Mouse (Mus musculus) hindbrain, embryonic 10.5 days (tissue): Measurements from ENCODE around the gene Pdzd7. TPM values are rescaled to one million over a fixed set of nuclear protein-coding genes. Genes with fewer than 3 reads are reported as not detected.

Experiments
- DNase-seq: peaks from one replicate; pipeline ENCODE4 v3.0.0-alpha.2; 2017; ENCODE audit warnings: low spot score
- H3K27ac ChIP-seq: fragments of 300-500 bp; sonication (generic); 2 replicates; pipeline ENCODE4 v1.5.1; 2016; ENCODE audit warnings: mild to moderate bottlenecking, moderate library complexity
- H3K27me3 ChIP-seq: fragments of 300-500 bp; sonication (generic); 2 replicates; pipeline ENCODE4 v1.6.1; 2016; ENCODE audit warnings: mild to moderate bottlenecking; ENCODE audit not compliant: poor library complexity, insufficient read depth, severe bottlenecking
- H3K36me3 ChIP-seq: fragments of 300-500 bp; sonication (generic); 2 replicates; pipeline ENCODE4 v1.6.1; 2016; ENCODE audit warnings: mild to moderate bottlenecking, moderate library complexity
- H3K4me1 ChIP-seq: fragments of 300-500 bp; sonication (generic); replicated peaks from 2 replicates; pipeline ENCODE4 v1.6.1; 2016; ENCODE audit warnings: mild to moderate bottlenecking
- H3K4me3 ChIP-seq: fragments of 300-500 bp; sonication (generic); 2 replicates; pipeline ENCODE4 v1.5.1; 2016; ENCODE audit warnings: mild to moderate bottlenecking, moderate library complexity
- H3K9me3 ChIP-seq: fragments of 300-500 bp; sonication (generic); 2 replicates; pipeline ENCODE4 v1.6.1; 2016; ENCODE audit warnings: mild to moderate bottlenecking, moderate library complexity
- WGBS: fragments of 180-500 bp; shearing (Covaris S2); methylation state at CpG from one replicate; pipeline ENCODE4 v1.1.7; 2016; 5-methylcytosine and 5-hydroxymethylcytosine counted together
- polyA plus RNA-seq: library from polyadenylated mRNA; unstranded; fragments of >200 nt; fragmentation: Nextera tagmentation; extraction: Ambion mirVana; gene quantifications from 2 replicates; pipeline ENCODE4 v1.2.1, GENCODE M21; 2016

Gene Pdzd7
- polyA plus RNA-seq, 1 experiment from 2014 or later = 0.26 TPM

DNA sequence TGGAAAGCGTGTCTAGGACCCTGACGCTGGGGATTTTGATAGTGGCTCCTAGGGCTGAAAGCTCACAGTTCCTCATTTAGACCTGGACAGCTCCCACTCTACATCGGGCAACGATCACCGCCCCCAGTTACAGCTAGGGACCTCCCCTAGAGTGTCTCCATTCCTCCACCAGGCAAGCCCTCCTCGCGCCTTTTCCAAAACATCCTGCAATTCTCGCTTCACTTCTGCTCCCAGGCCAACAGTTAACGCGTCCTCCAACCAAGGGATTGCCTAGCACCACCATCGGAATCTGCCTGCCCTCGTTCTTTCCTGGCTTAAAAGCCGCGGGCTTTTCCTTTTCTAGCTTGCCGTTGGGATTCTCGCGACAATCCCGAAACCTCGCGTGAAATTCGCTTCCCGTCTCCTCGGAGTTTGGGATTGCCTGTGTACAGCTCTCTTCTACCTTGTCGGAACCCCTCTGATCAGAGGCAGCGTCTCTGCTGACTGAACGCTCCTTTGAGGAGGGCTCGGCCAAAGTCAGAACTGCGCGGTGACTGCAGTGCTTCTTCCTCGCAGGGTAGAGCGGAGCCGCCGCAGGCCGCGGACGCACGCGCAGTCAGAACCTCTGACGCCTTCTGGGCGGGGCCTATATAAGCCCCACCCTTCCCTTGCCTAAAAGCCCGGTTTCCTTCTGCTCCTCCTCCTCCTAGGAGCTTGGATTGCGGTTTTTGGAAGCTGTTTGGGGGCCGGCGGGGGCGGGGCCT lies 29.2 kb upstream of the Pdzd7 start, which contains the start of gene Kazald1:
Gene Kazald1 (plus strand): TSS at position 662 of the 743 bp plus-strand sequence.
- H3K27me3 ChIP-seq = peaks cover 85% of the 10 kb centered on the region
- peak; percentile 94 for DNase-seq
- no peaks in the 10 kb centered on the region for H3K36me3 ChIP-seq
- H3K4me3 ChIP-seq = peak within 1 kb of the TSS; percentile 72
- H3K27ac ChIP-seq = peak within 1 kb of the TSS; percentile 91
- H3K9me3 ChIP-seq = no peaks in the 10 kb centered on the region
- peaks cover 47% of the 10 kb centered on the region for H3K4me1 ChIP-seq
- under 1% methylated on average over 45 of the region's 45 CpGs for WGBS

DNA sequence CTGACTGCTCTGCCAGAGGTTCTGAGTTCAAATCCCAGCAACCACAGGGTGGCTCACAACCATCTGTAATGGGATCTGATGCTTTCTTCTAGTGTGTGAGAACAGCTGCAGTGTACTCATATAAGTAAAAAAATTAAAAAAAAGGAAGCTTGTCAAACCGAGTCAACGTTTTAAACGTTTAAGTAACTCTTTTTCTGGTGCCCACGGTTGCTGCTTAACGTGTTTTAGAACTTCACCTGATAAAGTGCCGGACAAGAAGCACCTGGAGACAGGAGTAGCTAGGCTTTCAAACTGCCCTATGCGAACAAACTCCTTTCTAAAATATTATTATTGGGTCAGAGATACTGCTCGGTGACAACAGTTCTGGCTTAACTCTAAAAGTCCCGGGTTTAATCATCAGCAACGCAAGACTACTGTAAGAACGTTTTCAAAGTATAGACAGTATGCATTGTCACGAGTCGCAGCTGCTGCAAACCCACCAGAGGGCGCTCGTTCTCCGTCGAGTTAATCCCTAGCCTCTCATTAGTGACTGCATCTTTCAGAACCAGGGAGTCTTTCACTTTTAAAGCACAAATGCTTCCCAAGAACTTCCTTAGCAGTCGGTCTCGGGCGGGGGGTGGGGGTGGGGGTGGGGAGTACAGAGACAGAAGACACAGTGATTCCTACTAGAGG lies 28.5 kb upstream of the Pdzd7 start:
- Histone ChIP-seq H3K4me3 (peak overlapping the region; percentile 72), H3K36me3 (no peaks in the 10 kb centered on the region), H3K4me1 (peaks cover 41% of the 10 kb centered on the region), H3K27me3 (peaks cover 84% of the 10 kb centered on the region), H3K9me3 (no peaks in the 10 kb centered on the region), H3K27ac (peak overlapping the region; percentile 91)
- 10% methylated on average over 20 of the region's 20 CpGs for WGBS
- DNase-seq = peak; percentile 84

DNA sequence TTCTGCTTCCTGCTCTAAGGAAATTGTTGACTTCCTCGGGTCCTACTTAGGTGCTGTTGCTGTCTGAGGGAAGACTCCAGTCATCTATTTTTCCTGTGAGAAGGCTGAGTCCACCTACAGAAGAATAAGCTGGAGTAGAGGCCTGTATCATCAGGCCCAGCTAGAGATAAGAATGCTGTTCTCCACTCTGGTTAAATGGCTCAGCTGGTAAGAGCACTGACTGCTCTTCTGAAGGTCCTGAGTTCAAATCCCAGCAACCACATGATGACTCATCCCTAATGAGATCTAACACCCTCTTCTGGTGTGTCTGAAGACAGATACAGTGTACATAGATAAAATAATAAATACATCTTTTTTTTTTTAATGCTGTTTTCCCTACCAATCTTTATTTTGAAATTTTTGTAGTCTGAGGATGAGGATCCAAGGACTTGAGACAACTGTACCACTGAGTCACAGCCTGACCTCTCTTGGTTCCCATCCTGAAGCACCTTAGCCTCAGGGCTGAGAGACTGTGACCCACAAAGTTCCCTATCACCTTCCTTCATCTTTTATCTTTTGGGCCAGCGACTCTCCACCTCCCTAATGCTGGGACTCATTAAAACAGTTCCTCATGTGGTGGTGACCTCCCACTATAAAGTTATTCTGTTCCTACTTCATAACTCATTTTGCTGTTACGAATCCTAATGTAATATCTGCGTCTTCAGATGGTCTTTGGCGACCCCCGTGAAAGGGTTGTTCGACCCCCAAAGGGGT lies 22.4 kb upstream of the Pdzd7 start:
- no peak overlapping the region for H3K4me3 ChIP-seq
- H3K27ac ChIP-seq = no peak overlapping the region
- H3K9me3 ChIP-seq = no peaks in the 10 kb centered on the region
- WGBS = 81% methylated on average over 7 of the region's 7 CpGs
- H3K36me3 ChIP-seq = no peaks in the 10 kb centered on the region
- peaks cover 18% of the 10 kb centered on the region for H3K4me1 ChIP-seq
- peaks cover 91% of the 10 kb centered on the region for H3K27me3 ChIP-seq
- no peak for DNase-seq

GRCm38 (mm10) chr19:45067170-45067569 lies 21.7 kb upstream of the Pdzd7 start:
- WGBS = 26% methylated on average over 17 of the region's 17 CpGs
- no peak for DNase-seq
- Histone ChIP-seq H3K27me3 (peaks cover 91% of the 10 kb centered on the region), H3K4me1 (peaks cover 18% of the 10 kb centered on the region), H3K4me3 (no peak overlapping the region), H3K27ac (no peak overlapping the region), H3K9me3 (no peaks in the 10 kb centered on the region), H3K36me3 (no peaks in the 10 kb centered on the region)

DNA sequence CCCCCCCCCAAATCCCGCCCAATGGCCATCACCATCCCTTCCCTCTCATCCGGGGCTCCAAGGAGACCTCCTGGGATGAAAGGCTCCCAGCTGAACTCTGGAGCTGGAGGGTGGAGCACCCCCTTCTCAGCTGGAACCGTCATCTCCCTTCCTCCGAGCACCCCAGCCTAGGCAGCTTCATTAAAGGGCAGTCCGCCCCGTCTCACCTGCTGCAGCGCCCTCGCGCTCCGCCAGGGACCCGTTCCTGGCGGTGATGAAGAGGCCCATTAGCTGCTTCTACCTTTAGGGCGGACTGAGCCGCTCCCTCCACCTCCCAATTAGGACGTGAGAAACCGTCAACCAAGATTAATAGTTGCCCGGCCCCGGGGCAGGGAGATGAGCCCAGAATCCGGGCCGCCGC lies 19.7 kb upstream of the Pdzd7 start:
- Histone ChIP-seq H3K27me3 (peaks cover 72% of the 10 kb centered on the region), H3K4me1 (peaks cover 18% of the 10 kb centered on the region), H3K27ac (no peak overlapping the region), H3K4me3 (no peak overlapping the region), H3K36me3 (no peaks in the 10 kb centered on the region), H3K9me3 (no peaks in the 10 kb centered on the region)
- no peak for DNase-seq
- 5% methylated on average over 21 of the region's 21 CpGs for WGBS

DNA sequence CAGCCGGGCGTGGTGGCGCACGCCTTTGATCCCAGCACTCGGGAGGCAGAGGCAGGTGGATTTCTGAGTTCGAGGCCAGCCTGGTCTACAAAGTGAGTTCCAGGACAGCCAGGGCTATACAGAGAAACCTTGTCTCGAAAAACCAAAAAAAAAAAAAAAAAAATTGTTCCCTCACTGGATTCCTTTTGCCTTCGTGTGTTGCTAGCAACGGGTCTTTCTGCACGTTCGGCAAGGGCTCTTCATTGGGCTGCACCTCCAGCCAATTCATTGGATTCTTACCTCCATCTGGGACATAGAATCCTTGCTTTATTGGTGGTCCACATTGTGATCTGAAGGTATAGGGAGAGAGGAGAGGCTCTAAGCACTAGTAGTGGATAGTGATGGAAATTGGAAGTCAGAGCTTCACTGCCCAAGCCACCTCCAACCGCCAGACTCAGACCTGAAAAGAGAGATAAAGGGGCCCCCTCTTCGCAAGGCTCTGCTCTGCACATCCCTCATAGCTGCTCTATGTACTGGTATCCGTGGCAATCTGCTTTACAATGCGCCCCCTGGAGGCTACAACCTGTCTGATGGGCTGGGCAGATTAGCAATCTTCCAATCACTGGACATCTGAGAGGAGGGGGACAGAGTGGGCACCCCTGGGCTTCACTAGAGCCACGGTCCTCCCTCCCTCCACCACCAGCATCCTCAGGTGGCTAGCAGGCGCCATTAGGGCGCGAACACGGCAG lies 18.2 kb upstream of the Pdzd7 start:
- Histone ChIP-seq H3K27ac (no peak overlapping the region), H3K9me3 (no peaks in the 10 kb centered on the region), H3K4me3 (peak overlapping the region; percentile 18), H3K27me3 (peaks cover 59% of the 10 kb centered on the region), H3K4me1 (peaks cover 24% of the 10 kb centered on the region), H3K36me3 (no peaks in the 10 kb centered on the region)
- 45% methylated on average over 20 of the region's 20 CpGs for WGBS
- peak; percentile 67 for DNase-seq

DNA sequence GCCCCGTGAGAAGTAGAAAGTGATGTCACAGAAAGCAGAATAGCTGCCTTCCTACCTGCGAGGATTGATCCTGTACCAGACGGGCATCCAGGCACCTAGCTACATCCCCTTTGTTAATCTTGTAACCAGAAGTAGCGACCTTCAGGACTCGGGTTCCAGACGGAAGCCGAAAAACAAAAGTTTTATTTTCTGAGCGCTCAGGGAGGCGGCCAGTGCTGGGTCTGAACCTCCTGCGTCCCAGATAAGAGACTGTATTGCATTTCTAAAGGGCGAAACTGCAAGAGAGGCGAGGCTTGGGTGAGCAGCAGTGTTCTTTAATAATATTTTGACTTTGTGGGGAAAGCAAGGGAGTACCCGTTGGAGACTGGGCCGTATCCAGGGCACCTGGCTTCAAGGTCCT lies 13.3 kb upstream of the Pdzd7 start:
- 1% methylated on average over 14 of the region's 14 CpGs for WGBS

GRCm38 (mm10) chr19:45058113-45058839 lies 12.8 kb upstream of the Pdzd7 start:
- WGBS = under 1% methylated on average over 34 of the region's 34 CpGs

More for the DNA sequence above, 13.3 kb upstream of the Pdzd7 start:
- H3K9me3 ChIP-seq = no peaks in the 10 kb centered on the region
- peak overlapping the region; percentile 96 for H3K27ac ChIP-seq
- H3K27me3 ChIP-seq = peaks cover 17% of the 10 kb centered on the region
- 0 out of 2 replicates have a peak, but pooled peaks cover 5% of the 10 kb centered on the region for H3K36me3 ChIP-seq
- H3K4me1 ChIP-seq = peaks cover 33% of the 10 kb centered on the region
- H3K4me3 ChIP-seq = peak overlapping the region; percentile 72
- DNase-seq = no peak

DNA sequence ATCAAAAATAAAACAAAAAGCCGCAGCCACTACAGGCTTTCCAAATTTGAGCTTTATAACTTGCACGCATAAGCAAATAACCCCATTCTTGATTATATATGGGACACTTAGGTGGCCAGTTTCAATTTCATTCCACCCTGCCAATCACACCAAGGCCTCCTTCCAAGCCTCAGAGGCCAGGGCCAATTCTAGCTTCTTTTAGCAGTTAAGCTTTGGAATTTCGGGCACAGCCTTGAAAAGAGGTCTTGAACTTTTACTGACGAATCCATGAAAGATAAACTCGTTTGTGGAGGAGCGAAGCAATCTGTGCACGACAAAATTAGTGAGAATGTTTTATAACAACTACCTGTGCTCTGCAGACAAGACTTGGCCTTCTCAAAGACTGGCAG lies 12.2 kb upstream of the Pdzd7 start:
- no peak for DNase-seq
- WGBS = 51% methylated on average over 7 of the region's 7 CpGs
- H3K27me3 ChIP-seq = peaks cover 11% of the 10 kb centered on the region; the same call in 1 of the 2 replicates
- H3K36me3 ChIP-seq = peaks cover 11% of the 10 kb centered on the region; the same call in 1 of the 2 replicates
- H3K4me1 ChIP-seq = peaks cover 31% of the 10 kb centered on the region
- peak overlapping the region; percentile 96 for H3K27ac ChIP-seq
- peak overlapping the region; percentile 72 for H3K4me3 ChIP-seq
- H3K9me3 ChIP-seq = no peaks in the 10 kb centered on the region

More at GRCm38 (mm10) chr19:45058113-45058839, 12.8 kb upstream of the Pdzd7 start:
- Histone ChIP-seq H3K36me3 (0 out of 2 replicates have a peak, but pooled peaks cover 7% of the 10 kb centered on the region), H3K27me3 (peaks cover 14% of the 10 kb centered on the region; the same call in 1 of the 2 replicates), H3K27ac (peak overlapping the region; percentile 96), H3K9me3 (no peaks in the 10 kb centered on the region), H3K4me3 (peak overlapping the region; percentile 72), H3K4me1 (peaks cover 31% of the 10 kb centered on the region)
- peak; percentile 98 for DNase-seq

DNA sequence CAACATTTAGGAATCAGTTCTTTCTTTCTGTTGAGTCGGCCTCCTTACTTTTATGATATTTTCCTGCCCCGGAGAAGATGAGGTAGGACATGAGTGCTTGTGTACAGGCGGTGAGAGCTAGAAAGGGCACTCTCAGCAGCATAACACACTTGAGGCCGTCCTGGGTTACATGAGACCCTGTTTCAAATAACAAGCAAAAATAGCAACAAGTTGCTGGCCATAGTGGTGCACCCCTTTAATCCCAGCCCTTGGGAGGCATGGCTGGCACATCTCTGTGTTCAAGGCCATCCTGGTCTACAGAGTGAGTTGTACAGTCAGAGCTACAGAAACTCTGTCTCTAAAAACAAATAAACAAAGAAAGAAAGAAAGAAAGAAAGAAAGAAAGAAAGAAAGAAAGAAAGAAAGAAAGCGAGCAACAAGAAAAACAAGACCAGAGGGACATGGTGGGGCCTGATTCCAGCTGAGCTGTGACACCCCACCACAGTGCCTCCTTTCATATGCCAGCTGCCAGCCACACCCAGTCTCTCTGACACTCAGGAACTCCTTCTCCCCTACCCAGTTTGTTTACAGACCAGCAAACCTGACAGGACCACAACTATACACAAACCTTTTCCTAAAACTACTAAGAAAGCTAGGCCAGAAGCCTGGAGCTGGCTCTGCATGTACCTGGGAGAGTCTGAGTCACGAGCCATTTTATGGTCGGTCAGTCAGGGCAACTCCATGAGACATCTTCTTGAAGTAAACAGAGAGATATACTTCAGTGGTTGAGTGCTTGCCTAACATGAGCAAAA lies 11.6 kb upstream of the Pdzd7 start:
- Histone ChIP-seq H3K4me1 (peaks cover 31% of the 10 kb centered on the region), H3K36me3 (peaks cover 17% of the 10 kb centered on the region; the same call in 1 of the 2 replicates), H3K27ac (peak overlapping the region; percentile 96), H3K9me3 (no peaks in the 10 kb centered on the region), H3K4me3 (peak overlapping the region; percentile 72), H3K27me3 (peaks cover 7% of the 10 kb centered on the region; the same call in 1 of the 2 replicates)
- 88% methylated on average over 7 of the region's 7 CpGs for WGBS
- no peak for DNase-seq

- Histone ChIP-seq H3K4me3 (0 out of 2 replicates have a peak overlapping the region, but pooled peaks have one; percentile 6), H3K36me3 (peaks cover 18% of the 10 kb centered on the region; the same call in 1 of the 2 replicates), H3K4me1 (peaks cover 31% of the 10 kb centered on the region), H3K27ac (peak overlapping the region; percentile 96; the same call in 1 of the 2 replicates), H3K27me3 (peaks cover 7% of the 10 kb centered on the region; the same call in 1 of the 2 replicates), H3K9me3 (no peaks in the 10 kb centered on the region)
- no peak for DNase-seq
- WGBS = 37% methylated on average over 4 of the region's 4 CpGs
These were observed 10.8 kb upstream of the Pdzd7 start for GRCm38 (mm10) chr19:45056364-45056763.
